Mouse (Mus musculus): Measurements from ENCODE around the gene Slc23a2.

DNA sequence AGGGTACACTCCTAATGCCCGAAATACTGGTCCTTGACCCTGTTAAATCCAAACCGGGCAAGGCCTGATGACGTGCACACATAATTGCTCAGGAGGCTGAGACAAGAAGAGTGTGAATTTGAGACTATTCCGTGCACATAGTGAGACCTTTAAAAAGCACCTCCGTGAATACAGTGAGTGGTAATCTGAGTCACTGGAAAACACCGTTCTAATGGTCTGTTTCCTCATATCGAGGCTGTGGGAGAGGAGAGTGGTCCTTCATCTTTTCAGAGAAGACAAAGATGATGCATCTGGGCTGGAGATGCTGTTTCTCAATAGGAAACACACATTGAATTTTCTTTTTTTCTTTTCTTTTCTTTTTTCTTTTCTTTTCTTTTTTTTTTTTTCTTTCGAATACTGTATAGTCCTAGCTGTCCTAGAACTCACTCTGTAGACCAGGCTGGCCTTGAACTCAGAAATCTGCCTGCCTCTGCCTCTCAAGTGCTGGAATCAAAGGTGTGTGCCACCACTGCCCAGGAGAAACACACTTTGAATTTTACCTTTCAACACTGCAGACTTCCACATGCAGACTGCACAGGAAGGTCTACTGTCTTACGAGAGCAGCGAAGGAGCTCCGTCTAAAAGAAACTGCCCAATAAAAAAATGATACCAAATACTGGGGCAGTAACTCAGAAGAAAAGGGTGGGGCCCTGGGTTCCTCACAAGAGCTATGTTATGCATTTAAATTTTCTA lies 113.4 kb downstream of the Slc23a2 start:
- TF ChIP-seq CTCF (conservative IDR thresholded peaks at IDR 0.05; ENCODE audit: low read length), result no peak
- no peak for TF ChIP-seq NANOG (IDR thresholded peaks at IDR 0.05; ENCODE audit: borderline replicate concordance, low read length)

All from E14TG2a.4 (cell line).